Mouse (Mus musculus) frontal cortex, adult 2 months (tissue): ENCODE measurements around the gene Arl6ip6. TPM values are rescaled to one million over a fixed set of nuclear protein-coding genes. Genes with fewer than 3 reads are reported as not detected.

Source experiments
- polyA plus RNA-seq: library from polyadenylated mRNA; depleted of rRNA; stranded (reverse); fragments of >200 nt; gene quantifications from 2 replicates; pipeline ENCODE4 v1.2.3, GENCODE M21; 2012; rRNA removed

Arl6ip6 gene
- polyA plus RNA-seq, 1 experiment, result 14.5 TPM

Other genes starting within 250 kb of the Arl6ip6 start
- gene Prpf40a, start 442 bp upstream of the Arl6ip6 start, polyA plus RNA-seq, result 22.1 and 23.8 TPM in 2 replicates